Mouse (Mus musculus) liver, embryonic 14.5 days (tissue): Measurements from ENCODE around the gene Kalrn. TPM values are rescaled to one million over a fixed set of nuclear protein-coding genes. Genes with fewer than 3 reads are reported as not detected.

Experiments
- ATAC-seq: fragments of 200-750 bp; cut with Nextera tagmentation; 2 replicates; pipeline ENCODE4 v1.8.0; 2017; ENCODE audit warnings: moderate number of reproducible peaks, mild to moderate bottlenecking, moderate library complexity; ENCODE audit not compliant: insufficient read depth
- DNase-seq, 3 experiments: peaks; one replicate each; pipeline ENCODE4 v3.0.0-alpha.2; 2012 to 2013; ENCODE audit warnings: low read depth in 3 of 3, low spot score in 3 of 3
- H3K27ac ChIP-seq: fragments of 300-500 bp; sonication (generic); 2 replicates; pipeline ENCODE4 v1.5.1; 2014; ENCODE audit warnings: moderate library complexity, mild to moderate bottlenecking, control low read depth, inconsistent platforms
- H3K27me3 ChIP-seq: fragments of 300-500 bp; sonication (generic); 2 replicates; pipeline ENCODE4 v1.6.1; 2014; ENCODE audit warnings: mild to moderate bottlenecking, low read length, moderate library complexity; ENCODE audit not compliant: control insufficient read depth, insufficient read depth
- H3K36me3 ChIP-seq: fragments of 300-500 bp; sonication (generic); replicated peaks from 2 replicates; pipeline ENCODE4 v1.6.1; 2014; ENCODE audit warnings: low read depth; ENCODE audit not compliant: control insufficient read depth, insufficient read depth
- H3K4me1 ChIP-seq, 2 experiments: fragments of 200-500 bp in 1 of 2; fragments of 300-500 bp in 1 of 2; sonication (generic) in 1 of 2; replicated peaks; 2 replicates each; pipeline ENCODE4 v1.6.1; 2012 to 2014; ENCODE audit warnings: antibody characterized with exemption in 1 of 2, inconsistent platforms in 1 of 2, low read length in 1 of 2; ENCODE audit not compliant: control insufficient read depth in 2 of 2, insufficient read depth in 2 of 2
- H3K4me2 ChIP-seq: fragments of 300-500 bp; sonication (generic); 2 replicates; pipeline ENCODE4 v1.6.1; 2014; ENCODE audit warnings: low read depth, mild to moderate bottlenecking, control low read depth, moderate library complexity
- H3K4me3 ChIP-seq, 2 experiments: fragments of 200-500 bp in 1 of 2; fragments of 300-500 bp in 1 of 2; sonication (generic) in 1 of 2; 2 replicates each; pipeline ENCODE4 v1.5.1; 2012 to 2014; ENCODE audit warnings: low read depth in 2 of 2, low read length in 2 of 2, mild to moderate bottlenecking in 2 of 2, control low read depth in 1 of 2, inconsistent platforms in 1 of 2, moderate library complexity in 1 of 2; ENCODE audit not compliant: insufficient read depth in 1 of 2
- H3K9ac ChIP-seq: fragments of 300-500 bp; sonication (generic); replicated peaks from 2 replicates; pipeline ENCODE4 v1.6.1; 2014; ENCODE audit warnings: mild to moderate bottlenecking, control low read depth, moderate library complexity
- H3K9me3 ChIP-seq: fragments of 300-500 bp; sonication (generic); 2 replicates; pipeline ENCODE4 v1.6.1; 2016; ENCODE audit warnings: low read length, mixed read lengths; ENCODE audit not compliant: control insufficient read depth
- CTCF ChIP-seq: IDR thresholded peaks from 2 replicates; pipeline ENCODE4 v1.5.1; 2016; ENCODE audit warnings: antibody characterized with exemption, low read depth, control low read depth
- EP300 ChIP-seq: IDR thresholded peaks from 2 replicates; pipeline ENCODE4 v1.6.1; 2016; ENCODE audit warnings: antibody characterized with exemption, low read depth
- WGBS: fragments of 180-500 bp; shearing (Covaris S2); extraction: QIAGEN DNeasy Blood & Tissue Kit; methylation state at CpG from one replicate; pipeline ENCODE4 v1.1.7; 2014; ENCODE audit not compliant: insufficient replicate concordance; 5-methylcytosine and 5-hydroxymethylcytosine counted together
- polyA plus RNA-seq, 2 experiments: library from polyadenylated mRNA; depleted of rRNA in 1 of 2; stranded (reverse) in 1 of 2; unstranded in 1 of 2; fragments of >200 nt; fragmentation: Nextera tagmentation in 1 of 2; extraction: Ambion mirVana in 1 of 2; gene quantifications; 2 replicates each; pipeline versions ENCODE4 v1.2.1 to v1.2.3; 2012 to 2014

The Kalrn gene
- polyA plus RNA-seq, 2 experiments: 7.2 to 8.5 TPM

GRCm38 (mm10) chr16:34512326-34512725 lies 61.0 kb downstream of the Kalrn start:
- no peak for DNase-seq
- H3K4me1 ChIP-seq: peaks cover 0 to 6% of the 10 kb centered on the region in 2 experiments; a peak in 1 of 4 replicates
- H3K27ac ChIP-seq: no peak overlapping the region
- no peaks in the 10 kb centered on the region for H3K9me3 ChIP-seq
- TF ChIP-seq EP300 (no peak), CTCF (no peak)
- no peak for ATAC-seq
- no peak overlapping the region for H3K9ac ChIP-seq
- no peak overlapping the region for H3K4me2 ChIP-seq
- no peaks in the 10 kb centered on the region for H3K36me3 ChIP-seq
- no peaks in the 10 kb centered on the region for H3K27me3 ChIP-seq
- WGBS: 72% methylated on average over 4 of the region's 4 CpGs
- no peak overlapping the region for H3K4me3 ChIP-seq

GRCm38 (mm10) chr16:34508125-34508524 lies 65.2 kb downstream of the Kalrn start:
- TF ChIP-seq EP300: no peak
- no peak for TF ChIP-seq CTCF
- Histone ChIP-seq H3K27ac (no peak overlapping the region), H3K36me3 (no peaks in the 10 kb centered on the region), H3K27me3 (no peaks in the 10 kb centered on the region), H3K4me2 (no peak overlapping the region), H3K9ac (no peak overlapping the region), H3K9me3 (no peaks in the 10 kb centered on the region), H3K4me3 (no peak overlapping the region), H3K4me1 (peaks cover 0 to 6% of the 10 kb centered on the region in 2 experiments; a peak in 1 of 4 replicates)
- 16% methylated on average over 1 of the region's 1 CpGs for WGBS
- DNase-seq: no peak
- ATAC-seq: no peak

GRCm38 (mm10) chr16:34506048-34506447 lies 67.3 kb downstream of the Kalrn start:
- Histone ChIP-seq H3K4me3 (no peak overlapping the region), H3K36me3 (no peaks in the 10 kb centered on the region), H3K27ac (no peak overlapping the region), H3K4me2 (no peak overlapping the region), H3K27me3 (no peaks in the 10 kb centered on the region), H3K4me1 (peaks cover 0 to 6% of the 10 kb centered on the region in 2 experiments; a peak in 1 of 4 replicates), H3K9ac (no peak overlapping the region), H3K9me3 (no peaks in the 10 kb centered on the region)
- DNase-seq (no peak), ATAC-seq (no peak)
- WGBS: 62% methylated on average over 2 of the region's 2 CpGs
- TF ChIP-seq EP300: no peak
- TF ChIP-seq CTCF: no peak

GRCm38 (mm10) chr16:34504250-34504649 lies 69.1 kb downstream of the Kalrn start:
- no peak for ATAC-seq
- no peak for DNase-seq
- Histone ChIP-seq H3K4me1 (peaks cover 0 to 6% of the 10 kb centered on the region in 2 experiments; a peak in 1 of 4 replicates), H3K9me3 (no peaks in the 10 kb centered on the region), H3K9ac (no peak overlapping the region), H3K4me3 (no peak overlapping the region), H3K27me3 (no peaks in the 10 kb centered on the region), H3K4me2 (no peak overlapping the region), H3K36me3 (no peaks in the 10 kb centered on the region), H3K27ac (no peak overlapping the region)
- TF ChIP-seq CTCF: no peak
- no peak for TF ChIP-seq EP300
- WGBS: 52% methylated on average over 10 of the region's 10 CpGs

GRCm38 (mm10) chr16:34502110-34502509 lies 71.2 kb downstream of the Kalrn start:
- no peaks in the 10 kb centered on the region for H3K9me3 ChIP-seq

More at GRCm38 (mm10) chr16:34502110-34502509, 71.2 kb downstream of the Kalrn start:
- no peak overlapping the region for H3K9ac ChIP-seq
- DNase-seq: no peak
- H3K27ac ChIP-seq: no peak overlapping the region
- H3K4me3 ChIP-seq: no peak overlapping the region
- H3K4me1 ChIP-seq: no peaks in the 10 kb centered on the region
- H3K27me3 ChIP-seq: no peaks in the 10 kb centered on the region
- no peaks in the 10 kb centered on the region for H3K36me3 ChIP-seq
- TF ChIP-seq CTCF (no peak), EP300 (no peak)
- H3K4me2 ChIP-seq: no peak overlapping the region
- no peak for ATAC-seq
